Mouse (Mus musculus) B cell, adult 2 months (primary cell): Measurements from ENCODE around the gene Itga9.

Experiments
- DNase-seq, 2 experiments: peaks; one replicate each; pipeline ENCODE4 v3.0.0; 2022

Itga9 gene

GRCm38 (mm10) chr9:118654969-118655368 is 48.5 kb downstream of the Itga9 start:
- DNase-seq, result no peak

GRCm38 (mm10) chr9:118655726-118656125 is 49.2 kb downstream of the Itga9 start:
- DNase-seq, result no peak

- no peak for DNase-seq
Observed at GRCm38 (mm10) chr9:118658159-118658558, 51.7 kb downstream of the Itga9 start.

- DNase-seq, result no peak
Observed at GRCm38 (mm10) chr9:118659809-118660208, 53.3 kb downstream of the Itga9 start.

GRCm38 (mm10) chr9:118660259-118660658 is 53.8 kb downstream of the Itga9 start:
- no peak for DNase-seq

- peak in 1 of 2 experiments; percentile 33 for DNase-seq
Observed at GRCm38 (mm10) chr9:118662026-118662425, 55.5 kb downstream of the Itga9 start.

GRCm38 (mm10) chr9:118662476-118662875 is 56.0 kb downstream of the Itga9 start:
- no peak for DNase-seq

- peak in 1 of 2 experiments; percentile 22 for DNase-seq
Observed at GRCm38 (mm10) chr9:118663938-118664337, 57.4 kb downstream of the Itga9 start.

- DNase-seq, result no peak
Observed at GRCm38 (mm10) chr9:118666069-118666468, 59.6 kb downstream of the Itga9 start.

GRCm38 (mm10) chr9:118669696-118670095 is 63.2 kb downstream of the Itga9 start:
- DNase-seq, result peak; percentile 65 to 70

GRCm38 (mm10) chr9:118674277-118674676 is 67.8 kb downstream of the Itga9 start:
- DNase-seq, result peak in 1 of 2 experiments; percentile 20

GRCm38 (mm10) chr9:118674761-118675160 is 68.3 kb downstream of the Itga9 start:
- peak in 1 of 2 experiments; percentile 26 for DNase-seq

- DNase-seq, result peak; percentile 28 to 33
Observed at GRCm38 (mm10) chr9:118675573-118676170, 69.2 kb downstream of the Itga9 start.

- DNase-seq, result no peak
Observed at GRCm38 (mm10) chr9:118676692-118677091, 70.2 kb downstream of the Itga9 start.

- no peak for DNase-seq
Observed at GRCm38 (mm10) chr9:118677349-118677748, 70.9 kb downstream of the Itga9 start.

- peak in 1 of 2 experiments; percentile 21 for DNase-seq
Observed at GRCm38 (mm10) chr9:118678020-118678750, 71.7 kb downstream of the Itga9 start.

GRCm38 (mm10) chr9:118678759-118679158 is 72.3 kb downstream of the Itga9 start:
- peak; percentile 40 to 51 for DNase-seq

- DNase-seq, result no peak
Observed at GRCm38 (mm10) chr9:118681506-118681905, 75.0 kb downstream of the Itga9 start.

- no peak for DNase-seq
Observed at GRCm38 (mm10) chr9:118682154-118682553, 75.7 kb downstream of the Itga9 start.

- no peak for DNase-seq
Observed at GRCm38 (mm10) chr9:118683507-118683906, 77.0 kb downstream of the Itga9 start.

GRCm38 (mm10) chr9:118684343-118684742 is 77.9 kb downstream of the Itga9 start:
- peak; percentile 54 to 55 for DNase-seq

- DNase-seq, result no peak
Observed at GRCm38 (mm10) chr9:118686166-118686961, 79.9 kb downstream of the Itga9 start.

- DNase-seq, result no peak
Observed at GRCm38 (mm10) chr9:118688248-118688647, 81.8 kb downstream of the Itga9 start.
